Mouse (Mus musculus): ENCODE data around the gene Nipsnap3b.

DNA sequence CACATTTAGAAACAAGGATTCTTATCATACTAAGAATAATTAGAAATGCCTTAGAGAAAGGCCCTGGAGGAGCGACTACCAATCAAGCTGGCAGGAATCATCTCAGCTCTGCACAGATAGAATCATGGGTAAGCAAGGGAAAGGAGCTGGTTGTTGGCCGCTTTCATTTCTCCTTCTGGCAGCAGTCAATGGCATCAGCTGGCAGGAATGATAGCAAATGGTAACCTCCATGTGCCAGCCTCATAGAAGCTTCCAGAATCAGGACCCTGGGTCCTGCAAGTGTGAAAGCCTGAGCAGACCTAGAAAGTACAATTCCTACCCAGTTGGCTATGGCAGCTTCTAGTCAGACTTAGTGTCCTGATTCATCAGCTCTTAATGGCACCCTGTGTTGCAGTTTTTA lies 25.4 kb upstream of the Nipsnap3b start:
- TF ChIP-seq CHD2 (IDR thresholded peaks at IDR 0.05; ENCODE audit: low read depth, low read length), result no peak
- no peak for TF ChIP-seq HCFC1 (IDR thresholded peaks at IDR 0.05; ENCODE audit: borderline replicate concordance, insufficient read depth, low read length)
- TF ChIP-seq MAFK (IDR thresholded peaks at IDR 0.05; ENCODE audit: insufficient read depth, low read depth, low read length), result no peak
- TF ChIP-seq ZNF384 (IDR thresholded peaks at IDR 0.05; ENCODE audit: low read depth, low read length), result no peak
- TF ChIP-seq ZC3H11A (IDR thresholded peaks at IDR 0.05; ENCODE audit: borderline replicate concordance, low read depth, low read length), result no peak

All from ES-E14 (cell line).